Mouse (Mus musculus) central nervous system, embryonic 11.5 days (tissue): ENCODE data around the gene Olfr791. TPM values are rescaled to one million over a fixed set of nuclear protein-coding genes. Genes with fewer than 3 reads are reported as not detected.

Experiments
- polyA plus RNA-seq: library from polyadenylated mRNA; depleted of rRNA; stranded (reverse); fragments of >200 nt; gene quantifications from 2 replicates; pipeline ENCODE4 v1.2.3, GENCODE M21; 2012; rRNA removed

The Olfr791 gene
- not detected in 2 replicates for polyA plus RNA-seq

GRCm38 (mm10) chr10:129521492-129521891 is at the start of gene Olfr791:
Olfr791 (plus strand) TSS chr10:129521792.

GRCm38 (mm10) chr10:129484452-129484851 is 37.1 kb upstream of the Olfr791 start, which contains the start of gene Olfr789:
Olfr789 (plus strand) TSS chr10:129484752.

GRCm38 (mm10) chr10:129498192-129498591 is 23.4 kb upstream of the Olfr791 start, which contains the start of gene Olfr790:
Olfr790 (plus strand) TSS chr10:129498492.

GRCm38 (mm10) chr10:129538862-129539261 is 17.3 kb downstream of the Olfr791 start, which contains the start of gene Olfr792:
Olfr792 (plus strand) TSS chr10:129539162.

GRCm38 (mm10) chr10:129567355-129567754 is 45.8 kb downstream of the Olfr791 start, which contains the start of gene Olfr794:
Olfr794 (plus strand) TSS chr10:129567655.

Other genes starting within 250 kb of the Olfr791 start
- gene Olfr780, start 203.7 kb upstream of the Olfr791 start, polyA plus RNA-seq, result not detected in 2 replicates
- not detected in 2 replicates for gene Olfr781, start 192.9 kb upstream of the Olfr791 start, polyA plus RNA-seq
- gene Olfr782, start 172.9 kb upstream of the Olfr791 start, polyA plus RNA-seq, result not detected in 2 replicates
- 0.04 TPM in 2 replicates for gene Olfr784, start 137.7 kb upstream of the Olfr791 start, polyA plus RNA-seq
- gene Olfr785, start 116.4 kb upstream of the Olfr791 start, polyA plus RNA-seq, result not detected in 2 replicates
- not detected in 2 replicates for gene Olfr786, start 94.5 kb upstream of the Olfr791 start, polyA plus RNA-seq
- not detected in 2 replicates for gene Olfr787, start 59.9 kb upstream of the Olfr791 start, polyA plus RNA-seq
- gene Olfr788, start 50.8 kb upstream of the Olfr791 start, polyA plus RNA-seq, result not detected in 2 replicates
- gene Olfr789, start 37.0 kb upstream of the Olfr791 start, polyA plus RNA-seq, result not detected in 2 replicates
- gene Olfr790, start 23.3 kb upstream of the Olfr791 start, polyA plus RNA-seq, result not detected in 2 replicates
- gene Olfr792, start 17.4 kb downstream of the Olfr791 start, polyA plus RNA-seq, result not detected in 2 replicates
- not detected in 2 replicates for gene Olfr794, start 45.9 kb downstream of the Olfr791 start, polyA plus RNA-seq
- not detected in 2 replicates for gene Olfr796, start 90.8 kb downstream of the Olfr791 start, polyA plus RNA-seq
- gene Olfr798, start 106.1 kb downstream of the Olfr791 start, polyA plus RNA-seq, result not detected in 2 replicates
- gene Olfr799, start 115.7 kb downstream of the Olfr791 start, polyA plus RNA-seq, result not detected in 2 replicates
- not detected in 2 replicates for gene Olfr800, start 135.9 kb downstream of the Olfr791 start, polyA plus RNA-seq
- gene Olfr801, start 152.1 kb downstream of the Olfr791 start, polyA plus RNA-seq, result not detected in 2 replicates
- gene Olfr802, start 166.4 kb downstream of the Olfr791 start, polyA plus RNA-seq, result not detected in 2 replicates
- gene Olfr803, start 172.5 kb downstream of the Olfr791 start, polyA plus RNA-seq, result not detected in 2 replicates
- gene Olfr804, start 181.4 kb downstream of the Olfr791 start, polyA plus RNA-seq, result not detected in 2 replicates
- not detected in 2 replicates for gene Olfr805, start 207.6 kb downstream of the Olfr791 start, polyA plus RNA-seq
- gene Olfr806, start 220.1 kb downstream of the Olfr791 start, polyA plus RNA-seq, result not detected in 2 replicates
- not detected in 2 replicates for gene Olfr807, start 236.0 kb downstream of the Olfr791 start, polyA plus RNA-seq
- not detected in 2 replicates for gene Olfr808, start 243.7 kb downstream of the Olfr791 start, polyA plus RNA-seq